Mouse (Mus musculus): Measurements from ENCODE around the gene Ttk.

The Ttk gene

DNA sequence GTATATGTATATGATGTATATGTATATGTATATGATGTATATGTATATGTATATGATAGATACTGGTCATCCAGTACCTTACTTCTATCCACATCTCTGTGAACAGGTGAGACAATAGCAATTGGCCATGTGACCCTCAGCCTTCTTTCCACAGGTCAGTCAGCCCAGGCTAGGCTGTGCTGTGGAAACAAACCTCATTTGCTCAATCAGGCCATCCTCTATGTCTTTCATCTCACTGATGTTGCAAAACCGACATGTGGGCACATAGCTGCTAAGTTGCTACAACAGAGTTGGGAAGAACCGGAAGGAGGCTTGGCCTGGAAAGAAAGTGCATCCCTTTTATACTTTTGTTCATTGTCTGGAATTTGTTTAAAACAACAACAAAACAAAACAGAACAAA is 67.6 kb downstream of the Ttk start:
- no peak for DNase-seq

DNA sequence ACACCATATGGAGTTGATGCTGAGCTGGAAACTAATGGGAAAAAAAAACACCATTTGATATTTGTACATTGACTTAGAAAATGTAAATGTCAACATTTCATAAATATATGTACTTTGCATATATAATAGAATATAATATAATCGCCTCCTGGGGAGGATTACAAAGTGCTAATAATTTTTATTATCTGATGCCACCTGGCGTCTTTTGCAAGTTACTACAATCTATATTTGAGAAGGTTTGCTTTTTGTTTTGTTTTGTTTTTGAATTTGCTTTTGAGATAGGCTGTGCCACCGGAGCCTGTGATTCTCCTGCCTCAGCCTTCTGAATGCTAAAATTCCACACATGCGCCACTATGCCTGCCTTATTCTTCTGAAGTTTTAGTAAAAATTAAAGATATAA is 71.3 kb downstream of the Ttk start:
- no peak for DNase-seq

DNA sequence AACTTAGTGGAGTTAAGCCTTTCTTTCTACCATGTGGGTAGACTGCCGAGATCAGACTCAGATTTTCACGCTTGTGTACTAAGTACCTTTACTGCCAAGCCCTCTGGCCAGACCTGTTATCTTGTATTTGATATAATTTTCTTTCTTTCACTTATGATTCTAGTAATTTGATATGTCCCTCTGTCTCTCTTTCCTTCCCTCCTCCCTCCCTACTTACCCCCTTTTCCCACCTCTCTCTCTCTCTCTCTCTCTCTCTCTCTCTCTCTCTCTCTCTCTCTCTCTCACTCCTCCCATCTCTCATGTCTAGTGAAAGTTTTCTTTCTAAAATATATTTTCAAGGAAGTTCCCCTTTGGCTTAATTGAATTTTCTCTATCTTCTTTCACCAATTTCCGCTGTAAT is 72.5 kb downstream of the Ttk start:
- no peak for DNase-seq

DNA sequence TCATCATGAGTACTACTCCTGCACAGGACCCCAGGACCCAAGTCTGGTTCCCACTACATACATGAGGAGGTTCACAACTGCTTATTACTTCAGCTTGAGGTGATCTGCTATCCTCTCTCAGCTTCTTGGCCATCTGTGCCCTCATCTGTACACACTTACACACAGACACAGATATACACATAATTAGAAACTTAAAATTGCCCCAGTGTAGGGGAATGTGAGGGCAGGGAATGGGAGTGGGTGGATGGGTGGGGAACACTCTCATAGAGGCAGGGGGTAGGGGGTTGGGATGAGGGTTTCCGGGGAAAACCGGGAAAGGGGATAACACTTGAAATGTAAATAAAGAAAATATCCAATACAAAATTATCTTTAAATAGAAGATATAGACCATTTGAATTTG is 75.3 kb downstream of the Ttk start:
- DNase-seq: no peak

DNA sequence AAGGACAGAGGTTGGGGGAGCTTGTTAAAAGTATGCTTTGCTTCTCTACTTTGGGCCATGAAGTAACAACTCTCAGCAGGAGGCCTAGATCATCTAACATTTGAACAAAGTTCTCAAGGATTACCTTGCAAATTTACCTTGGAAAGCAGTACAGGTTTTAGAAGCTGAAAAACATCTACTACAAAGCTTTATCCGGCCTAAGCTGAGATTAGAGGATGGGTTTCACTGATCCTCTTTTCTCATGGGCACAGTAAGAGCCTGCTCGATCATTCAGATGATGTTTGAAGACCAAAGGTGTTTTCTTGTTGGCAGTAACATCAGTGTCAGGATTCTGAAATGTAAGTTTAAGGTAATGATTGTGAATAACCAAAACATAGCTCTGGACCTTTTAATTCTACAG is 76.4 kb downstream of the Ttk start:
- DNase-seq: no peak

Measured in lung, adult 18-20 months (tissue).